Mouse (Mus musculus): ENCODE measurements at regions not wholly inside any gene's neighbourhood (a gene's known extent, or its start where the extent isn't known, plus 50 kb on each side); places are given as distances from the start of the nearest gene placed in this dataset.
"Not testable (repeated sequence)": the region's sequence is repeated elsewhere in the genome, so short reads cannot be mapped to it uniquely, and the experiment has no call there.

GRCm38 (mm10) chr12:79984985-79985747 lies 127.6 kb downstream of the Zfp36l1 start:
- no peak overlapping the region for H3K9ac ChIP-seq
- ATAC-seq (ENCODE audit: low read depth): no peak

GRCm38 (mm10) chr12:79984025-79984790 lies 128.6 kb downstream of the Zfp36l1 start:
- no peaks in the 10 kb centered on the region for H3K27me3 ChIP-seq
- no peak overlapping the region for H3K9ac ChIP-seq
- H3K4me2 ChIP-seq: no peak overlapping the region
- no peak overlapping the region for H3K27ac ChIP-seq (replicated peaks)
- no peak overlapping the region for H3K4me3 ChIP-seq
- peaks cover 27% of the 10 kb centered on the region for H3K4me1 ChIP-seq (replicated peaks)
- ATAC-seq (ENCODE audit: low read depth): no peak
- H3K36me3 ChIP-seq: no peaks in the 10 kb centered on the region
- WGBS: 47% methylated on average over 10 of the region's 10 CpGs
- no peaks in the 10 kb centered on the region for H3K9me3 ChIP-seq

More at GRCm38 (mm10) chr12:79984985-79985747, 127.6 kb downstream of the Zfp36l1 start:
- 89% methylated on average over 5 of the region's 5 CpGs for WGBS
- H3K27ac ChIP-seq (replicated peaks): no peak overlapping the region
- no peaks in the 10 kb centered on the region for H3K27me3 ChIP-seq
- no peaks in the 10 kb centered on the region for H3K9me3 ChIP-seq
- no peaks in the 10 kb centered on the region for H3K36me3 ChIP-seq
- peaks cover 37% of the 10 kb centered on the region for H3K4me1 ChIP-seq (replicated peaks)
- H3K4me2 ChIP-seq: no peak overlapping the region
- no peak overlapping the region for H3K4me3 ChIP-seq

- Histone ChIP-seq H3K4me2 (no peak overlapping the region), H3K9ac (no peak overlapping the region), H3K27ac (replicated peaks) (no peak overlapping the region), H3K4me1 (replicated peaks) (peaks cover 19% of the 10 kb centered on the region), H3K9me3 (no peaks in the 10 kb centered on the region), H3K36me3 (no peaks in the 10 kb centered on the region), H3K4me3 (no peak overlapping the region), H3K27me3 (no peaks in the 10 kb centered on the region)
- WGBS: 79% methylated on average over 6 of the region's 6 CpGs
- no peak for ATAC-seq (ENCODE audit: low read depth)
Observed at GRCm38 (mm10) chr12:79983232-79983631, 129.6 kb downstream of the Zfp36l1 start.

GRCm38 (mm10) chr12:79982497-79982896 lies 130.3 kb downstream of the Zfp36l1 start:
- not testable (repeated sequence) for H3K4me2 ChIP-seq; H3K27ac ChIP-seq (replicated peaks); H3K9ac ChIP-seq; H3K4me3 ChIP-seq; H3K36me3 ChIP-seq; H3K9me3 ChIP-seq; H3K27me3 ChIP-seq; ATAC-seq (ENCODE audit: low read depth)
- 80% methylated on average over 1 of the region's 1 CpGs for whole genome bisulfite sequencing
- H3K4me1 ChIP-seq (replicated peaks): peaks cover 19% of the 10 kb centered on the region

GRCm38 (mm10) chr12:79980711-79981110 lies 132.1 kb downstream of the Zfp36l1 start:
- no peak overlapping the region for H3K4me3 ChIP-seq
- H3K4me1 ChIP-seq (replicated peaks): peaks cover 15% of the 10 kb centered on the region
- H3K9ac ChIP-seq: no peak overlapping the region
- H3K4me2 ChIP-seq: no peak overlapping the region
- no peak overlapping the region for H3K27ac ChIP-seq (replicated peaks)
- no peaks in the 10 kb centered on the region for H3K36me3 ChIP-seq
- no peak for ATAC-seq (ENCODE audit: low read depth)
- no peaks in the 10 kb centered on the region for H3K27me3 ChIP-seq
- WGBS: 89% methylated on average over 4 of the region's 4 CpGs
- H3K9me3 ChIP-seq: no peaks in the 10 kb centered on the region

GRCm38 (mm10) chr12:79977136-79977535 lies 135.7 kb downstream of the Zfp36l1 start:
- no peak overlapping the region for H3K27ac ChIP-seq (replicated peaks)
- ATAC-seq (ENCODE audit: low read depth): no peak
- H3K36me3 ChIP-seq: no peaks in the 10 kb centered on the region
- WGBS: 96% methylated on average over 3 of the region's 3 CpGs
- no peak overlapping the region for H3K4me2 ChIP-seq
- no peak overlapping the region for H3K9ac ChIP-seq
- no peaks in the 10 kb centered on the region for H3K9me3 ChIP-seq
- H3K4me1 ChIP-seq (replicated peaks): peaks cover 19% of the 10 kb centered on the region
- H3K4me3 ChIP-seq: no peak overlapping the region
- no peaks in the 10 kb centered on the region for H3K27me3 ChIP-seq

GRCm38 (mm10) chr12:79975466-79976239 lies 137.2 kb downstream of the Zfp36l1 start:
- Histone ChIP-seq H3K27ac (replicated peaks) (peak overlapping the region; percentile 52), H3K4me2 (no peak overlapping the region), H3K4me1 (replicated peaks) (peaks cover 32% of the 10 kb centered on the region), H3K9ac (no peak overlapping the region), H3K27me3 (no peaks in the 10 kb centered on the region), H3K36me3 (no peaks in the 10 kb centered on the region), H3K4me3 (no peak overlapping the region), H3K9me3 (no peaks in the 10 kb centered on the region)
- WGBS: 57% methylated on average over 9 of the region's 9 CpGs
- ATAC-seq (ENCODE audit: low read depth): no peak

- no peaks in the 10 kb centered on the region for H3K36me3 ChIP-seq
- no peak overlapping the region for H3K4me3 ChIP-seq
- H3K27ac ChIP-seq (replicated peaks): peak overlapping the region; percentile 52
- no peak for ATAC-seq (ENCODE audit: low read depth)
- no peak overlapping the region for H3K4me2 ChIP-seq
- WGBS: 69% methylated on average over 6 of the region's 6 CpGs
- peaks cover 38% of the 10 kb centered on the region for H3K4me1 ChIP-seq (replicated peaks)
- no peaks in the 10 kb centered on the region for H3K27me3 ChIP-seq
- 0 out of 2 replicates have a peak overlapping the region, but pooled peaks have one; percentile 1 for H3K9ac ChIP-seq
- no peaks in the 10 kb centered on the region for H3K9me3 ChIP-seq
Observed at GRCm38 (mm10) chr12:79975050-79975449, 137.8 kb downstream of the Zfp36l1 start.

GRCm38 (mm10) chr12:79974530-79974929 lies 138.3 kb downstream of the Zfp36l1 start:
- 0 out of 2 replicates have a peak overlapping the region, but pooled peaks have one; percentile 1 for H3K9ac ChIP-seq
- peak overlapping the region; percentile 52 for H3K27ac ChIP-seq (replicated peaks)
- H3K9me3 ChIP-seq: no peaks in the 10 kb centered on the region
- no peak for ATAC-seq (ENCODE audit: low read depth)
- H3K4me2 ChIP-seq: no peak overlapping the region
- H3K4me1 ChIP-seq (replicated peaks): peaks cover 43% of the 10 kb centered on the region
- 53% methylated on average over 7 of the region's 7 CpGs for WGBS
- H3K36me3 ChIP-seq: no peaks in the 10 kb centered on the region
- H3K4me3 ChIP-seq: no peak overlapping the region
- H3K27me3 ChIP-seq: no peaks in the 10 kb centered on the region

- H3K27me3 ChIP-seq: no peaks in the 10 kb centered on the region
- H3K27ac ChIP-seq (replicated peaks): no peak overlapping the region
- 79% methylated on average over 7 of the region's 7 CpGs for WGBS
- H3K4me3 ChIP-seq: no peak overlapping the region
- no peaks in the 10 kb centered on the region for H3K9me3 ChIP-seq
- H3K36me3 ChIP-seq: no peaks in the 10 kb centered on the region
- H3K9ac ChIP-seq: no peak overlapping the region
- H3K4me1 ChIP-seq (replicated peaks): peaks cover 51% of the 10 kb centered on the region
- ATAC-seq (ENCODE audit: low read depth): no peak
- H3K4me2 ChIP-seq: no peak overlapping the region
Observed at GRCm38 (mm10) chr12:79973566-79974230, 139.1 kb downstream of the Zfp36l1 start.

GRCm38 (mm10) chr12:79970981-79971390 lies 141.8 kb downstream of the Zfp36l1 start:
- WGBS: 49% methylated on average over 5 of the region's 5 CpGs
- no peaks in the 10 kb centered on the region for H3K36me3 ChIP-seq
- peaks cover 68% of the 10 kb centered on the region for H3K4me1 ChIP-seq (replicated peaks)
- H3K9ac ChIP-seq: peak overlapping the region; percentile 50
- H3K9me3 ChIP-seq: no peaks in the 10 kb centered on the region
- H3K27ac ChIP-seq (replicated peaks): peak overlapping the region; percentile 90
- no peak for ATAC-seq (ENCODE audit: low read depth)
- no peaks in the 10 kb centered on the region for H3K27me3 ChIP-seq
- no peak overlapping the region for H3K4me3 ChIP-seq
- H3K4me2 ChIP-seq: no peak overlapping the region

Data from neural tube, embryonic 13.5 days (tissue).